ENCODE assay signal across 8 mouse cellular contexts in the genomic region with DNA sequence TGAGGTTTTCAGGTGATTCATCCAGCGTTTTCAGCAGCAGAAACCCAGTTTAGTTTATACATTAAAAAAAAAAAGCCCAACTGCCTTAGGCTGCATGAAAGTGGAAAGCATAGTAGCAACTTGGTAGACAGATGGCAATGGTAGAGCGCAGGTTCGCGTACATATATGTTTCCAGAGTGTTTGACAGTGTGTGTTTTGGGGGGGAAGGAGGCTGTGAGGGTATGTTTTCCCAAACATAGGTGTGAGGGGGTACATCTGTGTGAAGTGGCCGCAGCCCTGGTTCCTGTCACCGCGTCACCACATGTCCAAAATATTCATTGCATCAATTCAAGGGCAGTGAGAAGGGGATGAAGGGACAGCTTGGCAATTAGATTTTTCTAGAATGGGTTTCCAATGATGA. TPM values are rescaled to one million over a fixed set of nuclear protein-coding genes. Genes with fewer than 3 reads are reported as not detected.
DNase-seq lines count a peak whose midpoint lies in the region; ATAC-seq and TF ChIP-seq lines count a peak whose summit lies in the region.

No protein-coding gene starts in this region.

- no peaks in the 10 kb centered on the region for H3K9me3 ChIP-seq in heart, embryonic 11.5 days (replicated peaks; ENCODE audit: control insufficient read depth, low read length)
- H3K9me3 ChIP-seq in G1E (replicated peaks), result no peaks in the 10 kb centered on the region
- no peaks in the 10 kb centered on the region for H3K9me3 ChIP-seq in forebrain, embryonic 15.5 days
- H3K9me3 ChIP-seq in liver, embryonic 11.5 days (ENCODE audit: control insufficient read depth, low read length), result no peaks in the 10 kb centered on the region

- no peak for ATAC-seq in heart, embryonic 11.5 days (replicated peaks; ENCODE audit: insufficient number of reproducible peaks, low FRiP score, low TSS enrichment)
- no peak for ATAC-seq in G1E (ENCODE audit: extremely low read depth, insufficient number of reproducible peaks, low FRiP score, poor library complexity, severe bottlenecking)
- ATAC-seq in forebrain, embryonic 15.5 days (replicated peaks), result no peak
- no peak for ATAC-seq in liver, embryonic 11.5 days (replicated peaks; ENCODE audit: low FRiP score)

- peak overlapping the region; percentile 95 for H3K9ac ChIP-seq in heart, embryonic 11.5 days (ENCODE audit: low read depth, low read length)
- H3K9ac ChIP-seq in forebrain, embryonic 15.5 days (replicated peaks), result peak overlapping the region; percentile 97
- peak overlapping the region; percentile 96 for H3K9ac ChIP-seq in liver, embryonic 11.5 days (ENCODE audit: low read depth, low read length)

- intact Hi-C loops in heart, postnatal 10 days (cut with DNase I), result loop anchor here (1.0 to 5.0 kb wide), 9 partner anchors 137 to 482 kb away; a partner anchor contains a TSS

- H3K4me3 ChIP-seq in heart, embryonic 11.5 days (ENCODE audit: low read depth, low read length), result peak overlapping the region; percentile 85
- peak overlapping the region; percentile 79 for H3K4me3 ChIP-seq in G1E (ENCODE audit: low read depth, low read length)
- peak overlapping the region; percentile 91 for H3K4me3 ChIP-seq in forebrain, embryonic 15.5 days
- H3K4me3 ChIP-seq in liver, embryonic 11.5 days (ENCODE audit: low read depth, low read length), result peak overlapping the region; percentile 87
- peak overlapping the region; percentile 94 for H3K4me3 ChIP-seq in olfactory bulb, adult 2 months (ENCODE audit: insufficient read depth, low read depth, low read length)

- H3K4me1 ChIP-seq in heart, embryonic 11.5 days (ENCODE audit: control insufficient read depth, insufficient read depth, low read length), result peaks cover 7% of the 10 kb centered on the region; the same call in 1 of the 2 replicates
- H3K4me1 ChIP-seq in G1E (ENCODE audit: insufficient read depth, low read depth, low read length), result peaks cover 52% of the 10 kb centered on the region
- peaks cover 18% of the 10 kb centered on the region for H3K4me1 ChIP-seq in forebrain, embryonic 15.5 days
- H3K4me1 ChIP-seq in liver, embryonic 11.5 days (replicated peaks; ENCODE audit: control insufficient read depth, insufficient read depth, low read length), result peaks cover 4% of the 10 kb centered on the region
- peaks cover 3% of the 10 kb centered on the region for H3K4me1 ChIP-seq in olfactory bulb, adult 2 months (ENCODE audit: control insufficient read depth, insufficient read depth, low read length)

- TF ChIP-seq CTCF in G1E (IDR thresholded peaks at IDR 0.05; ENCODE audit: low read depth, low read length), result no peak
- no peak for TF ChIP-seq CTCF in olfactory bulb, adult 2 months (IDR thresholded peaks at IDR 0.05; ENCODE audit: insufficient read depth, low read depth, low read length)

- no peaks in the 10 kb centered on the region for H3K27me3 ChIP-seq in heart, embryonic 11.5 days (ENCODE audit: control insufficient read depth, insufficient read depth, low read length)
- no peaks in the 10 kb centered on the region for H3K27me3 ChIP-seq in G1E (ENCODE audit: insufficient read depth, low read length)
- no peaks in the 10 kb centered on the region for H3K27me3 ChIP-seq in forebrain, embryonic 15.5 days
- no peaks in the 10 kb centered on the region for H3K27me3 ChIP-seq in liver, embryonic 11.5 days (replicated peaks; ENCODE audit: control insufficient read depth, insufficient read depth, low read length)

- whole genome bisulfite sequencing in heart, embryonic 11.5 days (ENCODE audit: insufficient replicate concordance), result under 1% methylated on average over 7 of the region's 7 CpGs
- 0% methylated on average over 7 of the region's 7 CpGs for WGBS in forebrain, embryonic 15.5 days
- 0% methylated on average over 7 of the region's 7 CpGs for WGBS in liver, embryonic 11.5 days
- WGBS in olfactory bulb, adult 2 months, result under 1% methylated on average over 7 of the region's 7 CpGs

- no peak for TF ChIP-seq POLR2A in olfactory bulb, adult 2 months (IDR thresholded peaks at IDR 0.05; ENCODE audit: insufficient read depth, low read depth, low read length)

- DNase-seq in heart, postnatal 10 days, result no peak
- no peak for DNase-seq in G1E (ENCODE audit: low spot score)
- DNase-seq in liver, embryonic 11.5 days (ENCODE audit: low spot score), result peak; percentile 54
- DNase-seq in layer of hippocampus, adult 18-20 months (ENCODE audit: low spot score in 2 of 2), result no peak
- DNase-seq in right cerebral cortex, postnatal 10 days (ENCODE audit: low spot score in 2 of 2), result no peak

- peak overlapping the region; percentile 96 for H3K4me2 ChIP-seq in heart, embryonic 11.5 days
- peak overlapping the region; percentile 88 for H3K4me2 ChIP-seq in forebrain, embryonic 15.5 days (replicated peaks)
- H3K4me2 ChIP-seq in liver, embryonic 11.5 days, result peak overlapping the region; percentile 94

- H3K36me3 ChIP-seq in heart, embryonic 11.5 days (ENCODE audit: control insufficient read depth, insufficient read depth, low read length), result no peaks in the 10 kb centered on the region
- H3K36me3 ChIP-seq in G1E (replicated peaks), result peaks cover 40% of the 10 kb centered on the region
- no peaks in the 10 kb centered on the region for H3K36me3 ChIP-seq in forebrain, embryonic 15.5 days
- H3K36me3 ChIP-seq in liver, embryonic 11.5 days (ENCODE audit: control insufficient read depth, insufficient read depth, low read length), result no peaks in the 10 kb centered on the region

- peak overlapping the region; percentile 87 for H3K27ac ChIP-seq in heart, embryonic 11.5 days (ENCODE audit: low read depth, low read length)
- peak overlapping the region; percentile 98 for H3K27ac ChIP-seq in forebrain, embryonic 15.5 days (replicated peaks)
- peak overlapping the region; percentile 97 for H3K27ac ChIP-seq in liver, embryonic 11.5 days (ENCODE audit: low read depth, low read length)
- H3K27ac ChIP-seq in olfactory bulb, adult 2 months (ENCODE audit: insufficient read depth, low read depth, low read length), result peak overlapping the region; percentile 68

RNA-seq across cellular contexts. Expression of a gene that starts 8.5 kb away (rescaled TPM):
- polyA plus RNA-seq in heart, embryonic 11.5 days (2014; fragmentation: Nextera tagmentation; extraction: Ambion mirVana), result 12.0 and 13.8 TPM in 2 replicates
- 10 to 100 TPM; 35.4 to 42.4 TPM for total RNA-seq in heart, postnatal 10 days (2021)
- total RNA-seq in G1E (2014; fragmentation: Nextera tagmentation) (129 and 146 TPM in 2 replicates), G1E (2017) (138 and 159 TPM in 2 replicates)
- 48.2 and 63.7 TPM in 2 replicates for polyA plus RNA-seq in G1E (2012)
- 21.5 and 22.2 TPM in 2 replicates for polyA plus RNA-seq in forebrain, embryonic 15.5 days (2015; fragmentation: Nextera tagmentation; extraction: Ambion mirVana)
- polyA plus RNA-seq in liver, embryonic 11.5 days (2014; fragmentation: Nextera tagmentation; extraction: Ambion mirVana), result 16.7 and 18.6 TPM in 2 replicates
- not detected in 2 replicates for polyA plus RNA-seq in olfactory bulb, adult 2 months (2012; ENCODE audit: insufficient read depth, insufficient read length, low replicate concordance, missing spikeins)
- 10 to 100 TPM; 40.5 to 40.7 TPM for total RNA-seq in layer of hippocampus, adult 18-20 months (2021)
